In the genomic region with DNA sequence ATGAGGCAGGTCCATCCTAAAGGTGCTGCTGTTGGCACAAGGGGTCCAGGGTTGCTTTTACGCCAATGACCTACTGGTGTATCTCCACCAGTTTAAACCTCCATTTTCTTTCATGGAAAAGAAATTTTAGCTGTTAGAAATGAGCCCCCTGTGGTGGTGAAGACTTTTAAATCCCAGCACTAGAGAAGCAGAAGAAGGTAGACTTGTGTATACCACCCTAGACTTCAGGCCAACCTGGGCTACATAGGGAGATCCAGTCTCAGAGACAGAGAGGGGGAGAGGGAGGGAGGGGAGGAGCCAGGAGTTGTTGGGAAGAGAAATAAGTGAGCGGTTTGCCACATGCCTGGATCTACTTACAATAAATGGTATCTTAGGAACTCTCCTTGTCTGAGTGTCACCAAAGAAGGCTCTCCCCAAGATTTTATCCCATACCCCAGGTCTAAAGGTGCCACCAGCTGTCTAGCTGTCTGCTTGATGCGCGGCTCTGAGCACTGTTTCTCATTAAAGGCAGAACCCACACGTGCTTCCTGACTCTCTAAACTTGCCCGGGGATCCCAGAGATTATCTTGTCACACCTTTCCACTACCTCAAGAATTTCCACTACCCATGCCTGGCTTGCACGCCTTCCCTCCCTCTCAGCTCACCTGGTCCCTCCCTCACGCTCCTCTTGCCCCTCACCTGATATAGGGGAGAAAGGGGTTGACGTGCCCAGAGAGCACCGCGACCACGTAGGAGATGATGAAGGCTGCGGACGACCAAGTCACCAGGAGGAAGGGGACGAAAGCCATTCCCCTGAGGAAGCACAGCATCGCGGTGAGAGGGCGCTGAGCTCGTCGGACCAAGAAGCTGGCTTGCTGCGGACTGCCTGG, we compare ENCODE assay signal across 8 mouse cellular contexts. TPM values are rescaled to one million over a fixed set of nuclear protein-coding genes. Genes with fewer than 3 reads are reported as not detected.
DNase-seq lines count a peak whose midpoint lies in the region; ATAC-seq and TF ChIP-seq lines count a peak whose summit lies in the region.

No protein-coding gene starts in this region.

- 0 out of 2 replicates have a peak overlapping the region, but pooled peaks have one; percentile 55 for H3K9ac ChIP-seq in liver, embryonic 11.5 days (ENCODE audit: low read depth, low read length)
- H3K9ac ChIP-seq in stomach, postnatal 0 days (ENCODE audit: low read length) = peak overlapping the region; percentile 71

- no peak for TF ChIP-seq EP300 in stomach, postnatal 0 days (optimal IDR thresholded peaks at IDR 0.05)

- WGBS in thymus, adult 2 months = 19% methylated on average over 21 of the region's 21 CpGs
- 9% methylated on average over 21 of the region's 21 CpGs for WGBS in liver, embryonic 11.5 days
- WGBS in stomach, postnatal 0 days = 10% methylated on average over 21 of the region's 21 CpGs

- no peaks in the 10 kb centered on the region for H3K9me3 ChIP-seq in liver, embryonic 11.5 days (ENCODE audit: control insufficient read depth, low read length)
- H3K9me3 ChIP-seq in stomach, postnatal 0 days (ENCODE audit: control insufficient read depth, low read length) = no peaks in the 10 kb centered on the region

- peak; percentile 35 for ATAC-seq in liver, embryonic 11.5 days (replicated peaks; ENCODE audit: low FRiP score)
- ATAC-seq in stomach, postnatal 0 days (ENCODE audit: low FRiP score, low TSS enrichment) = no peak

- H3K27me3 ChIP-seq in thymus, adult 2 months (ENCODE audit: control insufficient read depth, insufficient read depth, low read length) = no peaks in the 10 kb centered on the region
- H3K27me3 ChIP-seq in liver, embryonic 11.5 days (replicated peaks; ENCODE audit: control insufficient read depth, insufficient read depth, low read length) = peaks cover 10% of the 10 kb centered on the region
- no peaks in the 10 kb centered on the region for H3K27me3 ChIP-seq in stomach, postnatal 0 days (ENCODE audit: control insufficient read depth, insufficient read depth, low read length)

- peak; percentile 15; the same call in 1 of the 2 replicates for TF ChIP-seq CTCF in thymus, adult 2 months (IDR thresholded peaks at IDR 0.05; ENCODE audit: borderline replicate concordance, control insufficient read depth, extremely low read depth, insufficient read depth, low read length, poor library complexity)
- no peak for TF ChIP-seq CTCF in stomach, postnatal 0 days (IDR thresholded peaks at IDR 0.05; ENCODE audit: low read depth)

- H3K27ac ChIP-seq in thymus, adult 2 months (ENCODE audit: control insufficient read depth, insufficient read depth, low read length) = no peak overlapping the region
- no peak overlapping the region for H3K27ac ChIP-seq in liver, embryonic 11.5 days (ENCODE audit: low read depth, low read length)
- H3K27ac ChIP-seq in stomach, postnatal 0 days (replicated peaks) = no peak overlapping the region; the same call in 1 of the 2 replicates

- peak; percentile 5 for DNase-seq in cerebellum, adult 9-11 months
- DNase-seq in cerebellum, postnatal 36 days = no peak
- DNase-seq in thymus, adult 2 months = no peak
- DNase-seq in thymus, postnatal 25 days = no peak
- DNase-seq in liver, embryonic 11.5 days (ENCODE audit: low spot score) = no peak
- no peak for DNase-seq in stomach, postnatal 0 days (ENCODE audit: low spot score)
- no peak for DNase-seq in right cerebral cortex, postnatal 10 days (ENCODE audit: low spot score in 2 of 2)
- no peak for DNase-seq in spleen, postnatal 4 days (ENCODE audit: low spot score in 2 of 2)

- TF ChIP-seq POLR2A in thymus, adult 2 months (IDR thresholded peaks at IDR 0.05; ENCODE audit: control insufficient read depth, extremely low read depth, insufficient read depth, low read length, poor library complexity) = no peak

- peaks cover 9% of the 10 kb centered on the region for H3K4me1 ChIP-seq in thymus, adult 2 months (replicated peaks; ENCODE audit: control insufficient read depth, insufficient read depth, low read length)
- H3K4me1 ChIP-seq in liver, embryonic 11.5 days (replicated peaks; ENCODE audit: control insufficient read depth, insufficient read depth, low read length) = peaks cover 5% of the 10 kb centered on the region; the same call in 1 of the 2 replicates
- 0 out of 2 replicates have a peak, but pooled peaks cover 2% of the 10 kb centered on the region for H3K4me1 ChIP-seq in stomach, postnatal 0 days (replicated peaks; ENCODE audit: control insufficient read depth, insufficient read depth)

- H3K4me2 ChIP-seq in liver, embryonic 11.5 days = peak overlapping the region; percentile 85
- H3K4me2 ChIP-seq in stomach, postnatal 0 days (replicated peaks; ENCODE audit: low read depth) = peak overlapping the region; percentile 78

- no peaks in the 10 kb centered on the region for H3K36me3 ChIP-seq in thymus, adult 2 months (ENCODE audit: control insufficient read depth, insufficient read depth, low read length)
- no peaks in the 10 kb centered on the region for H3K36me3 ChIP-seq in liver, embryonic 11.5 days (ENCODE audit: control insufficient read depth, insufficient read depth, low read length)
- no peaks in the 10 kb centered on the region for H3K36me3 ChIP-seq in stomach, postnatal 0 days (ENCODE audit: control insufficient read depth, insufficient read depth, low read length)

- H3K4me3 ChIP-seq in thymus, adult 2 months (ENCODE audit: control insufficient read depth, insufficient read depth, low read length) = peak overlapping the region; percentile 59
- H3K4me3 ChIP-seq in liver, embryonic 11.5 days (ENCODE audit: low read depth, low read length) = peak overlapping the region; percentile 60
- H3K4me3 ChIP-seq in stomach, postnatal 0 days (ENCODE audit: low read depth, low read length) = peak overlapping the region; percentile 62

RNA-seq across cellular contexts. Expression of a gene that starts 22.5 kb away (rescaled TPM):
- polyA plus RNA-seq in thymus, adult 2 months (2012; rRNA removed) = 19.3 and 24.9 TPM in 2 replicates
- polyA plus RNA-seq in liver, embryonic 11.5 days (2014; fragmentation: Nextera tagmentation; extraction: Ambion mirVana) = 0.99 and 1.0 TPM in 2 replicates
- polyA plus RNA-seq in stomach, postnatal 0 days (2015; fragmentation: Nextera tagmentation; extraction: Ambion mirVana) = 2.4 and 2.8 TPM in 2 replicates

RNA-seq across cellular contexts. Expression of a gene that starts 22.6 kb away (rescaled TPM):
- polyA plus RNA-seq in thymus, adult 2 months (2012; rRNA removed) = 14.3 and 16.0 TPM in 2 replicates
- polyA plus RNA-seq in liver, embryonic 11.5 days (2014; fragmentation: Nextera tagmentation; extraction: Ambion mirVana) = 10.1 and 11.4 TPM in 2 replicates
- polyA plus RNA-seq in stomach, postnatal 0 days (2015; fragmentation: Nextera tagmentation; extraction: Ambion mirVana) = 4.4 and 4.8 TPM in 2 replicates
